Mouse (Mus musculus): Measurements from ENCODE around the gene Slc6a4. TPM values are rescaled to one million over a fixed set of nuclear protein-coding genes. Genes with fewer than 3 reads are reported as not detected.

The Slc6a4 gene
- total and polyA plus RNA-seq, 3 experiments = not detected

GRCm38 (mm10) chr11:76983641-76984040, 14.8 kb upstream of the Slc6a4 start (continued):
- peak; percentile 52 for TF ChIP-seq KAT2A (conservative IDR thresholded peaks at IDR 0.05; ENCODE audit: low read depth, low read length)
- TF ChIP-seq SMC3 (IDR thresholded peaks at IDR 0.05; ENCODE audit: low read depth, low read length) = 0 out of 2 replicates have a peak, but pooled peaks have one; percentile 3

GRCm38 (mm10) chr11:76984173-76984572, 14.2 kb upstream of the Slc6a4 start:
- TF ChIP-seq CHD2 (IDR thresholded peaks at IDR 0.05; ENCODE audit: low read length) (no peak), ZKSCAN1 (IDR thresholded peaks at IDR 0.05; ENCODE audit: low read depth, low read length) (no peak), USF2 (IDR thresholded peaks at IDR 0.05; ENCODE audit: borderline replicate concordance in 1 of 2, insufficient read depth in 1 of 2, low read depth in 1 of 2, low read length in 2 of 2) (no peak), GATA1 (IDR thresholded peaks at IDR 0.05; ENCODE audit: low read depth, low read length) (peak; percentile 59; the same call in 1 of the 2 replicates), MAFK (IDR thresholded peaks at IDR 0.05; ENCODE audit: borderline replicate concordance, low read depth, low read length) (no peak)
- no peak overlapping the region for H3K9ac ChIP-seq (ENCODE audit: control insufficient read depth, low read depth, low read length, poor library complexity, severe bottlenecking)
- no peaks in the 10 kb centered on the region for H3K9me3 ChIP-seq (replicated peaks; ENCODE audit: insufficient read depth, low read length)
- peak; percentile 53 for DNase-seq (ENCODE audit: low read depth, low spot score)
- H3K79me2 ChIP-seq (ENCODE audit: control insufficient read depth, insufficient read depth, low read length, poor library complexity) = no peaks in the 10 kb centered on the region
- H3K4me1 ChIP-seq (ENCODE audit: control insufficient read depth in 1 of 2, insufficient read depth in 2 of 2, low read length in 2 of 2) = peaks cover 20 to 26% of the 10 kb centered on the region in 2 experiments
- no peaks in the 10 kb centered on the region for H3K27me3 ChIP-seq (ENCODE audit: control insufficient read depth in 1 of 2, insufficient read depth in 2 of 2, low read length in 2 of 2)
- H3K4me3 ChIP-seq (ENCODE audit: control insufficient read depth in 1 of 2, insufficient read depth in 1 of 2, low read depth in 2 of 2, low read length in 2 of 2) = no peak overlapping the region
- H3K27ac ChIP-seq (ENCODE audit: control insufficient read depth, low read depth, low read length) = peak overlapping the region; percentile 73
- peaks cover 2 to 42% of the 10 kb centered on the region in 2 experiments for H3K36me3 ChIP-seq (ENCODE audit: control insufficient read depth in 1 of 2, insufficient read depth in 2 of 2, low read length in 2 of 2)

- no peaks in the 10 kb centered on the region for H3K27me3 ChIP-seq (ENCODE audit: control insufficient read depth in 1 of 2, insufficient read depth in 2 of 2, low read length in 2 of 2)
- H3K9me3 ChIP-seq (replicated peaks; ENCODE audit: insufficient read depth, low read length) = no peaks in the 10 kb centered on the region
- DNase-seq (ENCODE audit: low read depth, low spot score) = peak; percentile 58
- no peak overlapping the region for H3K4me3 ChIP-seq (ENCODE audit: control insufficient read depth in 1 of 2, insufficient read depth in 1 of 2, low read depth in 2 of 2, low read length in 2 of 2)
- H3K79me2 ChIP-seq (ENCODE audit: control insufficient read depth, insufficient read depth, low read length, poor library complexity) = no peaks in the 10 kb centered on the region
- H3K4me1 ChIP-seq (ENCODE audit: control insufficient read depth in 1 of 2, insufficient read depth in 2 of 2, low read length in 2 of 2) = peaks cover 5 to 22% of the 10 kb centered on the region in 2 experiments; a peak in 3 of 4 replicates
- no peak overlapping the region for H3K9ac ChIP-seq (ENCODE audit: control insufficient read depth, low read depth, low read length, poor library complexity, severe bottlenecking)
- no peak overlapping the region for H3K27ac ChIP-seq (ENCODE audit: control insufficient read depth, low read depth, low read length)
- TF ChIP-seq TCF12 (IDR thresholded peaks at IDR 0.05; ENCODE audit: low read depth, low read length) (no peak), JUND (IDR thresholded peaks at IDR 0.05; ENCODE audit: low read depth, low read length) (no peak; the same call in 1 of the 2 replicates), MAFK (IDR thresholded peaks at IDR 0.05; ENCODE audit: borderline replicate concordance, low read depth, low read length) (no peak), CHD2 (IDR thresholded peaks at IDR 0.05; ENCODE audit: low read length) (no peak), SMC3 (IDR thresholded peaks at IDR 0.05; ENCODE audit: low read depth, low read length) (no peak), CTCF (IDR thresholded peaks at IDR 0.05 in 2 of 3, conservative IDR thresholded peaks at IDR 0.05 in 1 of 3; ENCODE audit: control insufficient read depth in 1 of 3, insufficient read depth in 1 of 3, low read depth in 2 of 3, low read length in 3 of 3, poor library complexity in 1 of 3, severe bottlenecking in 1 of 3) (no peak), ZC3H11A (IDR thresholded peaks at IDR 0.05; ENCODE audit: low read depth, low read length) (no peak), ETS1 (IDR thresholded peaks at IDR 0.05; ENCODE audit: low read depth, low read length) (peak; percentile 29; the same call in 1 of the 2 replicates), CHD1 (IDR thresholded peaks at IDR 0.05; ENCODE audit: low read depth, low read length) (no peak), GABPA (IDR thresholded peaks at IDR 0.05; ENCODE audit: low read depth, low read length) (no peak), EP300 (IDR thresholded peaks at IDR 0.05; ENCODE audit: low read depth in 1 of 2, low read length in 2 of 2) (peak in 1 of 2 experiments; percentile 48; a peak in 3 of 4 replicates), RCOR1 (IDR thresholded peaks at IDR 0.05; ENCODE audit: low read depth, low read length) (no peak), SIN3A (IDR thresholded peaks at IDR 0.05; ENCODE audit: low read length) (peak; percentile 37; the same call in 1 of the 2 replicates), GATA1 (IDR thresholded peaks at IDR 0.05; ENCODE audit: low read depth, low read length) (peak; percentile 35; the same call in 1 of the 2 replicates), USF1 (IDR thresholded peaks at IDR 0.05; ENCODE audit: low read depth, low read length) (no peak), MAZ (IDR thresholded peaks at IDR 0.05; ENCODE audit: low read depth, low read length) (no peak), ZNF384 (IDR thresholded peaks at IDR 0.05; ENCODE audit: low read depth, low read length) (no peak), ZMIZ1 (IDR thresholded peaks at IDR 0.05; ENCODE audit: low read depth, low read length) (no peak), MYB (IDR thresholded peaks at IDR 0.05; ENCODE audit: low read depth, low read length) (no peak)
- peaks cover 2 to 17% of the 10 kb centered on the region in 2 experiments; a peak in 2 of 4 replicates for H3K36me3 ChIP-seq (ENCODE audit: control insufficient read depth in 1 of 2, insufficient read depth in 2 of 2, low read length in 2 of 2)
Observed at GRCm38 (mm10) chr11:76990839-76991238, 7.6 kb upstream of the Slc6a4 start.
